Mouse (Mus musculus) C2C12 (cell line): Measurements from ENCODE around the gene A930017K11Rik. TPM values are rescaled to one million over a fixed set of nuclear protein-coding genes. Genes with fewer than 3 reads are reported as not detected.
A peak's percentile ranks its signal among the peaks of the same experiment; 100 is the strongest.

Source experiments
- H3K27me3 ChIP-seq: one replicate; pipeline ENCODE4 v1.6.1; 2011; ENCODE audit not compliant: control insufficient read depth, insufficient read depth, insufficient read length
- H3K36me3 ChIP-seq: one replicate; pipeline ENCODE4 v1.6.1; 2011; ENCODE audit not compliant: control insufficient read depth, insufficient read depth
- H3K4me3 ChIP-seq: one replicate; pipeline ENCODE4 v1.5.1; 2011; ENCODE audit warnings: mild to moderate bottlenecking, control low read depth; ENCODE audit not compliant: poor library complexity, insufficient read depth, severe bottlenecking
- H3K79me2 ChIP-seq: one replicate; pipeline ENCODE4 v1.6.1; 2011; ENCODE audit not compliant: control insufficient read depth, insufficient read depth
- H3K79me3 ChIP-seq: one replicate; pipeline ENCODE4 v1.6.1; 2011; ENCODE audit warnings: low read depth, control low read depth
- H3ac ChIP-seq: one replicate; pipeline ENCODE3; 2011; ENCODE audit warnings: low read depth; ENCODE audit not compliant: control insufficient read depth, insufficient read length
- CEBPB ChIP-seq: IDR thresholded peaks from one replicate; pipeline ENCODE4 v1.6.1; 2011; ENCODE audit warnings: low read depth, mild to moderate bottlenecking, control low read depth, moderate library complexity
- CTCF ChIP-seq: IDR thresholded peaks from one replicate; pipeline ENCODE4 v1.5.1; 2011; ENCODE audit not compliant: control insufficient read depth, insufficient read depth, insufficient read length
- FOSL1 ChIP-seq: IDR thresholded peaks from one replicate; pipeline ENCODE4 v1.8.0; 2011; ENCODE audit warnings: mild to moderate bottlenecking, low read length; ENCODE audit not compliant: poor library complexity, insufficient read depth, severe bottlenecking
- MAX ChIP-seq: IDR thresholded peaks from one replicate; pipeline ENCODE4 v1.6.1; 2011; ENCODE audit warnings: mild to moderate bottlenecking, control low read depth
- MYOD1 ChIP-seq: IDR thresholded peaks from one replicate; pipeline ENCODE4 v1.6.1; 2011; ENCODE audit warnings: low read depth; ENCODE audit not compliant: control insufficient read depth, insufficient read length
- MYOG ChIP-seq: IDR thresholded peaks from one replicate; pipeline ENCODE4 v1.6.1; 2011; ENCODE audit not compliant: control insufficient read depth, insufficient read length; ENCODE audit errors: extremely low read depth
- USF1 ChIP-seq: IDR thresholded peaks from one replicate; pipeline ENCODE4 v1.6.1; 2011; ENCODE audit warnings: low read depth, mild to moderate bottlenecking, control low read depth, moderate library complexity
- long read RNA-seq, 2 experiments: library from polyadenylated mRNA; unstranded; transcript quantifications; one replicate each; pipeline ENCODE4 v2.0.0; 2019 to 2020
- polyA plus RNA-seq: library from polyadenylated mRNA; unstranded; fragments of >200 nt; fragmentation: generic; extraction: Trizol; gene quantifications from one replicate; pipeline ENCODE4 v1.2.1, GENCODE M21; 2012; ENCODE audit warnings: missing spikeins

The A930017K11Rik gene
- polyA plus RNA-seq = 0.02 TPM
- long read RNA-seq, experiment 1 = 0 reads
- long read RNA-seq, experiment 2 = 0 reads

DNA sequence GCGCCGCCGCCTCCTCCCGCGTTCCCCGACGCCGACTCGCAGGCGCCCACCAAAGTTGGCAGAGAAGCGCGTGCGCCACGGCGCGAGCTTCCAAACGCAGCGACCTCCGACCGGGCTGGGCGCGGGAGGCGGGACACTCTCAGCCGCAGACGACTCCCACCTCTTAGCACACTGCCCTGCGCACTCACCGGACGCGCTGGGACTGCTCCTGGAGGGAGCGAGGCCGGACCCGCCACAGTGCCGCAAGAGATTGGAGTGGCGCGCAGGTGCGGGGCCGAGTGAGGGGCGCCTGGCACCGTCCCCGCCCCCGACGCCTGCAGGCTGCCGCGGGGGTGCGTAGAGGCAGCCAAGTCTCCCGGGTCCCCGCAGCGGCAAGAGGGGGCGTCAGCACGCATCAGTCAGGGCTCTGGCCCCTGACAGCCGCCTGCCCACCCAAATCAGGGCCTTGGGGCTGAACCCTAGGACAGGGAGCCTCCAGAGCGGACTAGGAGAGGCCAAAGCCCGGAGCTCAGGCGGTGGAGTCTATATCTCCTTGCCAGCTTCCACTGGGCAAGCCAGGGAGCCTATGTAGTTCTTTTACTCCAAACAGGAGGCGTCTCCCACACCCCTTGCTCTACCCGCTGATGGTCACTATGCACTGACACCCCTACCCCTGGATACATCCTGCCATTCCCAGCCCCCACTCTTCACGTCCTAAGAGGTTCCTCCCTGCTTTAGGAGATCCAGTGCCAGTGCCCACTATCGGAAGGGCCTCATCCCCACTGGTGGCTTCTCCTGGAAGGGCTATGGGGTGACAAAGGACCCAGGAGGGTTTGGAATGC, at the start of gene A930017K11Rik:
Gene A930017K11Rik, minus strand, starts transcription at position 763 of the 821 bp plus-strand sequence.
- Histone ChIP-seq H3K79me3 (no peaks in the 10 kb centered on the region), H3K36me3 (no peaks in the 10 kb centered on the region), H3K4me3 (no peak within 1 kb of the TSS), H3K27me3 (peaks cover 38% of the 10 kb centered on the region), H3K79me2 (no peaks in the 10 kb centered on the region), H3ac (peak within 1 kb of the TSS; percentile 30)
- TF ChIP-seq FOSL1 (no peak), MAX (no peak), CTCF (no peak), MYOD1 (no peak), CEBPB (no peak), MYOG (no peak), USF1 (no peak)

DNA sequence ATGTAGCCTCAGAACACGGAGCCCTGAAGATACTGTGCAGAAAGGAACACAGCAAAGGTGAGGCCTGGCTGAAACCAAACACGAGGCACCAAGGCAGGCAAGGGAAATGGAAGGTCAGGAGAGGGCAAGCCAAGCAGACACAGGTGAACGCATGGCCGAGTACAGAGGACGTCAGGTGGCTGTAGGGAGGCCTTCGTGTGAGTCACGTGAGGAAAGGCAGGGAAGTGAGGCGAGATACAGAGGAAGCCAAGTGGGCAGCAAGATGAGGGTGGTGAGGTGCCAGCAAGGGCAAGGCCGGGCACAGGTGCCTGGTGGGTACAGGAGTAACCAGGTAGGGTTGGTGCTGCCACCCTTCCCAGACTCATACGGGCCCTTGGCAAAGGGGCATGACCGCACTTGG, 46.1 kb upstream of the A930017K11Rik start:
- no peaks in the 10 kb centered on the region for H3K27me3 ChIP-seq
- peaks cover 10% of the 10 kb centered on the region for H3K36me3 ChIP-seq
- H3ac ChIP-seq = no peak overlapping the region
- H3K4me3 ChIP-seq = no peak overlapping the region
- no peaks in the 10 kb centered on the region for H3K79me2 ChIP-seq
- no peak for TF ChIP-seq MAX
- no peak for TF ChIP-seq CTCF
- no peak for TF ChIP-seq CEBPB
- no peak for TF ChIP-seq FOSL1
- TF ChIP-seq MYOG = no peak
- no peak for TF ChIP-seq MYOD1
- no peak for TF ChIP-seq USF1
- no peaks in the 10 kb centered on the region for H3K79me3 ChIP-seq

DNA sequence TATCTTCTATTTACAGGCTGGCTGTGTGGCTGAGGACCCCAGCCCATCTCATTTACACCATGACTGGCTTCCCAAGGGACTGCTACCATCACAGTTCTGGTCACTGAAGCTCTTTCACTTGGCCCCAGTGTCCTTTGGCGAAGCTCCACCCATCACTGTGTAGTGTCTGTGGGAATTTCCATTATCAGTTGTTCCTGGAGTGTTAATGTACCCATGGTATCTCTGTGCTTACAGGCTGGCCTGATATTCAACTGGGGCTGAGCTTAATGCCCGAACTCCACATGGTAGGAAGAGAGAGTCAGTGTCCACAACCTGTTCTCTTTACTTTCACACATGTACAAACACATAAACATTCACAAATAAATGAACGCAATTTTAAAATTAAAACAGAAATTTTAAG, 41.1 kb upstream of the A930017K11Rik start:
- no peaks in the 10 kb centered on the region for H3K79me3 ChIP-seq
- no peaks in the 10 kb centered on the region for H3K27me3 ChIP-seq
- H3ac ChIP-seq = no peak overlapping the region
- peaks cover 11% of the 10 kb centered on the region for H3K36me3 ChIP-seq
- H3K79me2 ChIP-seq = no peaks in the 10 kb centered on the region
- no peak overlapping the region for H3K4me3 ChIP-seq
- TF ChIP-seq MYOD1 = no peak
- no peak for TF ChIP-seq MAX
- no peak for TF ChIP-seq USF1
- TF ChIP-seq CTCF = no peak
- TF ChIP-seq MYOG = no peak
- no peak for TF ChIP-seq CEBPB
- TF ChIP-seq FOSL1 = no peak

DNA sequence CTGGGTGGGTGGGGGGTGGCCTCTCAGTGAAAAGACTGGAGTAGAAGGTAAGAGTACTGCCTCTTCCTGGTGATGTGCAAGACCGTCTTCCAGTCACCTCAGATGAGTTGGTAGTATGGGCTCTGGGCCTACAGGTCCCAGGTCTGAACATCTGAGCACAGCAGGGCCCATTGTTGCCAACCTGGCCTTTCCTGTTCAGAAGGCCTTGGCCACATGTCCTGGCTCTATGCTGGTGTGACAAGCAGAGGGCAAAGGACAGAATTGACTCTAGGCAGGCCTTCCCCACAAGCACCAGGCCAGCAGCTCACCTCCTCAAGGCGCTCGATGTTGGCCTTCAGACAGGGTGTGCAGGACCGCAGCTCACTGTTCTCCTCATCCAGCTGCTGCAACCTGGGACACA, 39.9 kb upstream of the A930017K11Rik start:
- Histone ChIP-seq H3K27me3 (no peaks in the 10 kb centered on the region), H3ac (no peak overlapping the region), H3K79me2 (no peaks in the 10 kb centered on the region), H3K4me3 (no peak overlapping the region), H3K36me3 (peaks cover 11% of the 10 kb centered on the region), H3K79me3 (no peaks in the 10 kb centered on the region)
- no peak for TF ChIP-seq CEBPB

DNA sequence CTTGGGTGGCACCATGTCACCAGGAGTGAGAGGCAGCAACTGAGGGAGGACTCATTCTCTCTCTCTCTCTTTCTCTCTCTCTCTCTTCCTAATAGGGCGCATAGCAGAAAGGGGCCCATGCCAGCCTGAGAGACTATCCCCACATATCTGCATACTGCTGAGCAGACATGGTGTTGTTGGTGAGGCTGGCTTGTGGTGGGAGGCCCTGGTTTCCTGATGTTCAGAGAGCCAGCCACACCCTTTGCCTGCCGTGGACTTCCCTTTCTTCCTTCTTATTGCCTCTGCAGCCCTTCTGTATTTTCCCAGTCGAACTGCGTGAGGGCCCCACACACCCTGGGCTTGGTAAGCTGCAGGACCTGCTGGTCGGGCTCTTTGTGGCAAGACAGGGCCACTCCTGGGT, 38.0 kb upstream of the A930017K11Rik start:
- Histone ChIP-seq H3K4me3 (no peak overlapping the region), H3K27me3 (no peaks in the 10 kb centered on the region), H3K79me3 (no peaks in the 10 kb centered on the region), H3K36me3 (peaks cover 6% of the 10 kb centered on the region), H3K79me2 (peaks cover 1% of the 10 kb centered on the region), H3ac (no peak overlapping the region)
- TF ChIP-seq CTCF (no peak), MYOG (no peak), CEBPB (no peak), USF1 (no peak), MYOD1 (no peak), FOSL1 (no peak), MAX (no peak)
